Mouse (Mus musculus) forebrain, embryonic 11.5 days (tissue): Measurements from ENCODE around the gene 1600012H06Rik. TPM values are rescaled to one million over a fixed set of nuclear protein-coding genes. Genes with fewer than 3 reads are reported as not detected.
"Not testable (repeated sequence)": the region's sequence is repeated elsewhere in the genome, so short reads cannot be mapped to it uniquely, and the experiment has no call there.

ENCODE experiments used
- ATAC-seq: fragments of 200-750 bp; cut with Nextera tagmentation; replicated peaks from 2 replicates; pipeline ENCODE4 v1.8.0; 2017; ENCODE audit warnings: moderate TSS enrichment; ENCODE audit not compliant: low FRiP score
- DNase-seq: peaks from one replicate; pipeline ENCODE4 v3.0.0-alpha.2; 2017; ENCODE audit warnings: low spot score
- H3K27ac ChIP-seq: fragments of 300-500 bp; sonication (generic); 2 replicates; pipeline ENCODE4 v1.5.1; 2014; ENCODE audit warnings: low read depth, low read length
- H3K27me3 ChIP-seq: fragments of 300-500 bp; sonication (generic); 2 replicates; pipeline ENCODE4 v1.6.1; 2014; ENCODE audit warnings: mild to moderate bottlenecking, low read length, mixed read lengths; ENCODE audit not compliant: control insufficient read depth, insufficient read depth
- H3K36me3 ChIP-seq: fragments of 300-500 bp; sonication (generic); 2 replicates; pipeline ENCODE4 v1.6.1; 2014; ENCODE audit warnings: mild to moderate bottlenecking, low read length, moderate library complexity, mixed read lengths; ENCODE audit not compliant: control insufficient read depth, insufficient read depth
- H3K4me1 ChIP-seq: fragments of 300-500 bp; sonication (generic); replicated peaks from 2 replicates; pipeline ENCODE4 v1.6.1; 2014; ENCODE audit warnings: low read length, mixed read lengths; ENCODE audit not compliant: control insufficient read depth, insufficient read depth
- H3K4me2 ChIP-seq: fragments of 300-500 bp; sonication (generic); 2 replicates; pipeline ENCODE4 v1.6.1; 2014; ENCODE audit warnings: low read depth, mild to moderate bottlenecking, low read length, moderate library complexity, mixed read lengths; ENCODE audit not compliant: severe bottlenecking
- H3K4me3 ChIP-seq: fragments of 300-500 bp; sonication (generic); 2 replicates; pipeline ENCODE4 v1.5.1; 2014; ENCODE audit warnings: low read depth, low read length
- H3K9ac ChIP-seq: fragments of 300-500 bp; sonication (generic); 2 replicates; pipeline ENCODE4 v1.6.1; 2014; ENCODE audit warnings: low read length
- H3K9me3 ChIP-seq: fragments of 300-500 bp; sonication (generic); 2 replicates; pipeline ENCODE4 v1.6.1; 2016; ENCODE audit warnings: low read length, mixed read lengths; ENCODE audit not compliant: control insufficient read depth
- WGBS: fragments of 180-500 bp; shearing (Covaris S2); extraction: QIAGEN DNeasy Blood & Tissue Kit; methylation state at CpG from one replicate; pipeline ENCODE4 v1.1.7; 2014; 5-methylcytosine and 5-hydroxymethylcytosine counted together
- polyA plus RNA-seq: library from polyadenylated mRNA; unstranded; fragments of >200 nt; fragmentation: Nextera tagmentation; extraction: Ambion mirVana; gene quantifications from 2 replicates; pipeline ENCODE4 v1.2.1, GENCODE M21; 2014

1600012H06Rik gene
- polyA plus RNA-seq, 1 experiment from 2014 or later, result 29.5 TPM

- peak; percentile 99 for ATAC-seq
- not testable (repeated sequence) for H3K27ac ChIP-seq, H3K4me3 ChIP-seq, H3K4me1 ChIP-seq, DNase-seq, H3K27me3 ChIP-seq, H3K4me2 ChIP-seq, H3K36me3 ChIP-seq, H3K9ac ChIP-seq, H3K9me3 ChIP-seq
- no CpG with 5 or more reads among the region's 60 CpGs for WGBS
Measured at GRCm38 (mm10) chr17:14978362-14979038, 35.5 kb downstream of the 1600012H06Rik start, which contains the start of the genes 9030025P20Rik and Gm3417. Gene 9030025P20Rik (plus strand): TSS chr17:14978468. Gene Gm3417 (minus strand): TSS chr17:14978790.

GRCm38 (mm10) chr17:14990116-14990702, 47.2 kb downstream of the 1600012H06Rik start:
- ATAC-seq, H3K4me2 ChIP-seq, DNase-seq, H3K4me3 ChIP-seq, H3K27ac ChIP-seq, H3K36me3 ChIP-seq, H3K9me3 ChIP-seq, H3K4me1 ChIP-seq, H3K27me3 ChIP-seq, H3K9ac ChIP-seq: not testable (repeated sequence)
- WGBS, result 89% methylated on average over 4 of the region's 5 CpGs

- not testable (repeated sequence) for DNase-seq, H3K9me3 ChIP-seq, H3K4me3 ChIP-seq, H3K27me3 ChIP-seq, H3K4me1 ChIP-seq, H3K4me2 ChIP-seq, H3K9ac ChIP-seq, H3K27ac ChIP-seq, H3K36me3 ChIP-seq
- ATAC-seq, result peak; percentile 69; the same call in 1 of the 2 replicates
- WGBS, result no CpG with 5 or more reads among the region's 98 CpGs
Measured at GRCm38 (mm10) chr17:14992522-14993138, 49.6 kb downstream of the 1600012H06Rik start.

- WGBS, result no CpG with 5 or more reads among the region's 47 CpGs
- H3K4me3 ChIP-seq, H3K4me1 ChIP-seq, H3K9me3 ChIP-seq, H3K27ac ChIP-seq, H3K9ac ChIP-seq, H3K27me3 ChIP-seq, H3K36me3 ChIP-seq, H3K4me2 ChIP-seq, DNase-seq: not testable (repeated sequence)
- ATAC-seq, result peak; percentile 89
Measured at GRCm38 (mm10) chr17:14993139-14993832, 50.3 kb downstream of the 1600012H06Rik start.

GRCm38 (mm10) chr17:14994140-14994539, 51.2 kb downstream of the 1600012H06Rik start:
- H3K27me3 ChIP-seq, ATAC-seq, DNase-seq, H3K4me2 ChIP-seq, H3K36me3 ChIP-seq, H3K9me3 ChIP-seq, H3K4me1 ChIP-seq, H3K27ac ChIP-seq, H3K9ac ChIP-seq, H3K4me3 ChIP-seq: not testable (repeated sequence)
- WGBS, result no CpG with 5 or more reads among the region's 5 CpGs

GRCm38 (mm10) chr17:15000047-15000446, 57.1 kb downstream of the 1600012H06Rik start:
- H3K27me3 ChIP-seq, DNase-seq, H3K4me1 ChIP-seq, H3K9ac ChIP-seq, H3K4me3 ChIP-seq, ATAC-seq, H3K27ac ChIP-seq, H3K9me3 ChIP-seq, H3K36me3 ChIP-seq, H3K4me2 ChIP-seq: not testable (repeated sequence)
- no CpG with 5 or more reads among the region's 4 CpGs for WGBS

- no CpG with 5 or more reads among the region's 3 CpGs for WGBS
- not testable (repeated sequence) for H3K4me1 ChIP-seq, H3K4me3 ChIP-seq, H3K9ac ChIP-seq, DNase-seq, H3K9me3 ChIP-seq, H3K36me3 ChIP-seq, H3K27me3 ChIP-seq, H3K27ac ChIP-seq, H3K4me2 ChIP-seq
- 0 out of 2 replicates have a peak, but pooled peaks have one; percentile 7 for ATAC-seq
Measured at GRCm38 (mm10) chr17:15009088-15009487, 66.1 kb downstream of the 1600012H06Rik start.
